In genomic region chr12:84219121-84219561, GRCm38 (mm10) we compare ENCODE assay signal across 8 mouse cellular contexts. TPM values are rescaled to one million over a fixed set of nuclear protein-coding genes. Genes with fewer than 3 reads are reported as not detected.
DNase-seq lines count a peak whose midpoint lies in the region; ATAC-seq and TF ChIP-seq lines count a peak whose summit lies in the region.

No protein-coding gene starts in this region.

- in situ Hi-C loops in ES-E14 (cut with MboI; ENCODE audit: low sequenced_read_pairs in 2 of 2, unreplicated experiment in 2 of 2): no loop called here

- no peak for DNase-seq in heart, embryonic 10.5 days (ENCODE audit: low spot score)
- no peak for DNase-seq in heart, adult 8-10 months (ENCODE audit: low spot score)
- no peak for DNase-seq in ES-E14 (ENCODE audit: low read depth, low spot score)
- DNase-seq in limb, embryonic 14.5 days (ENCODE audit: low spot score): no peak
- no peak for DNase-seq in thymus, adult 18-20 months
- DNase-seq in retina, embryonic 14.5 days (ENCODE audit: low spot score): no peak

- no peaks in the 10 kb centered on the region for H3K27me3 ChIP-seq in heart, embryonic 10.5 days (ENCODE audit: insufficient read depth, poor library complexity, severe bottlenecking)
- no peaks in the 10 kb centered on the region for H3K27me3 ChIP-seq in forebrain, embryonic 15.5 days
- H3K27me3 ChIP-seq in limb, embryonic 14.5 days (ENCODE audit: control insufficient read depth, insufficient read depth, low read length): no peaks in the 10 kb centered on the region

- peak overlapping the region; percentile 91 for H3K4me3 ChIP-seq in heart, embryonic 10.5 days
- H3K4me3 ChIP-seq in ES-E14 (ENCODE audit: insufficient read depth in 1 of 2, low read depth in 1 of 2, low read length in 2 of 2, poor library complexity in 1 of 2, severe bottlenecking in 1 of 2): peak overlapping the region; percentile 71 to 93
- H3K4me3 ChIP-seq in forebrain, embryonic 15.5 days: peak overlapping the region; percentile 70
- peak overlapping the region; percentile 81 for H3K4me3 ChIP-seq in limb, embryonic 14.5 days (replicated peaks; ENCODE audit: low read length)

- peak overlapping the region; percentile 97 for H3K4me2 ChIP-seq in forebrain, embryonic 15.5 days (replicated peaks)
- peak overlapping the region; percentile 83 for H3K4me2 ChIP-seq in limb, embryonic 14.5 days (replicated peaks; ENCODE audit: low read depth, low read length, severe bottlenecking)

- ATAC-seq in forebrain, embryonic 15.5 days (replicated peaks): 0 out of 2 replicates have a peak, but pooled peaks have one; percentile 2
- peak; percentile 12 for ATAC-seq in limb, embryonic 14.5 days (ENCODE audit: low FRiP score, low read depth)
- ATAC-seq in monocyte, adult 5-6 weeks (replicated peaks; ENCODE audit: insufficient number of reproducible peaks, low FRiP score, low TSS enrichment, poor library complexity, severe bottlenecking): 0 out of 2 replicates have a peak, but pooled peaks have one; percentile 21

- H3K9me3 ChIP-seq in heart, embryonic 10.5 days: no peaks in the 10 kb centered on the region
- no peaks in the 10 kb centered on the region for H3K9me3 ChIP-seq in ES-E14 (ENCODE audit: control insufficient read depth, insufficient read depth, low read depth, low read length)
- no peaks in the 10 kb centered on the region for H3K9me3 ChIP-seq in forebrain, embryonic 15.5 days
- H3K9me3 ChIP-seq in limb, embryonic 14.5 days (ENCODE audit: control insufficient read depth, low read length): no peaks in the 10 kb centered on the region

- H3K36me3 ChIP-seq in heart, embryonic 10.5 days: peaks cover 3% of the 10 kb centered on the region; the same call in 1 of the 2 replicates
- peaks cover 3% of the 10 kb centered on the region for H3K36me3 ChIP-seq in ES-E14 (ENCODE audit: control insufficient read depth, insufficient read depth, low read length, poor library complexity, severe bottlenecking)
- no peaks in the 10 kb centered on the region for H3K36me3 ChIP-seq in forebrain, embryonic 15.5 days
- H3K36me3 ChIP-seq in limb, embryonic 14.5 days (ENCODE audit: control insufficient read depth, insufficient read depth, low read length): peaks cover 7% of the 10 kb centered on the region; the same call in 1 of the 2 replicates

- peak overlapping the region; percentile 76 for H3K9ac ChIP-seq in ES-E14 (ENCODE audit: insufficient read depth, low read depth, low read length, poor library complexity, severe bottlenecking)
- H3K9ac ChIP-seq in forebrain, embryonic 15.5 days (replicated peaks): peak overlapping the region; percentile 54
- peak overlapping the region; percentile 91 for H3K9ac ChIP-seq in limb, embryonic 14.5 days (ENCODE audit: low read depth, low read length, severe bottlenecking)

- H3K4me1 ChIP-seq in heart, embryonic 10.5 days: peaks cover 52% of the 10 kb centered on the region
- H3K4me1 ChIP-seq in ES-E14 (ENCODE audit: control insufficient read depth in 2 of 2, insufficient read depth in 2 of 2, low read length in 2 of 2, poor library complexity in 1 of 2): peaks cover 20 to 35% of the 10 kb centered on the region in 2 experiments
- peaks cover 58% of the 10 kb centered on the region for H3K4me1 ChIP-seq in forebrain, embryonic 15.5 days
- peaks cover 46% of the 10 kb centered on the region for H3K4me1 ChIP-seq in limb, embryonic 14.5 days (ENCODE audit: control insufficient read depth, insufficient read depth, low read length)

- TF ChIP-seq POLR2A in limb, embryonic 14.5 days (IDR thresholded peaks at IDR 0.05; ENCODE audit: borderline replicate concordance, extremely low read depth, insufficient read depth, insufficient read length): no peak

- H3K27ac ChIP-seq in heart, embryonic 10.5 days: peak overlapping the region; percentile 99
- 0 out of 2 replicates have a peak overlapping the region, but pooled peaks have one; percentile 9 for H3K27ac ChIP-seq in ES-E14 (ENCODE audit: insufficient read depth, low read depth, low read length, poor library complexity, severe bottlenecking)
- H3K27ac ChIP-seq in forebrain, embryonic 15.5 days (replicated peaks): peak overlapping the region; percentile 55
- H3K27ac ChIP-seq in limb, embryonic 14.5 days (replicated peaks; ENCODE audit: low read depth, low read length): peak overlapping the region; percentile 89

- 6% methylated on average over 14 of the region's 14 CpGs for WGBS in heart, embryonic 10.5 days
- WGBS in forebrain, embryonic 15.5 days: 3% methylated on average over 14 of the region's 14 CpGs
- WGBS in limb, embryonic 14.5 days: 5% methylated on average over 14 of the region's 14 CpGs

TF ChIP-seq in ES-E14, 5 proteins besides CTCF, POLR2A, EP300 and RAD21:
- TF ChIP-seq ZNF384 (IDR thresholded peaks at IDR 0.05; ENCODE audit: low read depth, low read length) (no peak), CHD2 (IDR thresholded peaks at IDR 0.05; ENCODE audit: low read depth, low read length) (no peak), MAFK (IDR thresholded peaks at IDR 0.05; ENCODE audit: insufficient read depth, low read depth, low read length) (no peak), ZC3H11A (IDR thresholded peaks at IDR 0.05; ENCODE audit: borderline replicate concordance, low read depth, low read length) (no peak), HCFC1 (IDR thresholded peaks at IDR 0.05; ENCODE audit: borderline replicate concordance, insufficient read depth, low read length) (no peak)

RNA-seq across cellular contexts. Expression of gene Elmsan1, which starts 0.5 kb away (rescaled TPM):
- polyA plus RNA-seq in heart, embryonic 10.5 days (2016; fragmentation: Nextera tagmentation; extraction: Ambion mirVana): 8.0 and 10.5 TPM in 2 replicates
- 10 to 100 TPM; 13.1 to 17.5 (median 14.5) TPM for total RNA-seq in heart, adult 8-10 months (2022)
- 9.6 and 19.3 TPM in 2 replicates for total RNA-seq in ES-E14 (2012; rRNA removed)
- 4.3 and 5.0 TPM in 2 replicates for polyA plus RNA-seq in forebrain, embryonic 15.5 days (2015; fragmentation: Nextera tagmentation; extraction: Ambion mirVana)
- 14.4 and 18.1 TPM in 2 replicates for polyA plus RNA-seq in limb, embryonic 14.5 days (2012; rRNA removed)
- 10.5 and 11.8 TPM in 2 replicates for polyA plus RNA-seq in limb, embryonic 14.5 days (2014; fragmentation: Nextera tagmentation; extraction: Ambion mirVana)
- 21.6 to 42.4 TPM (median 28.2 TPM) in 3 replicates for total RNA-seq in monocyte, adult 5-6 weeks (2017)

Comparison
In these comparisons a context has a peak if more than half of its experiments do, and no peak if none do; other contexts are left out.
1. H3K27ac ChIP-seq: peak in every context shown above with its lines; median percentile 99 in heart, embryonic 10.5 days; 89 in limb, embryonic 14.5 days; 55 in forebrain, embryonic 15.5 days; 9 in ES-E14.